Mouse (Mus musculus) erythroblast, embryonic 14.5 days (primary cell): ENCODE results near the gene Il12rb1.

Experiments
- GATA1 ChIP-seq: IDR thresholded peaks from 2 replicates; pipeline ENCODE4 v1.6.1; 2012; ENCODE audit warnings: low read length, inconsistent platforms, mixed read lengths
- TAL1 ChIP-seq: IDR thresholded peaks from 3 replicates; pipeline ENCODE4 v1.6.1; 2012; ENCODE audit warnings: low read length, inconsistent platforms, mixed read lengths

GRCm38 (mm10) chr8:70772890-70773289, 35.4 kb upstream of the Il12rb1 start:
- TF ChIP-seq GATA1 = no peak
- no peak for TF ChIP-seq TAL1
